Mouse (Mus musculus) cortical plate, adult 2 months (tissue): ENCODE results near the gene Med13.
A peak's percentile ranks its signal among the peaks of the same experiment; 100 is the strongest.

ENCODE experiments used
- CTCF ChIP-seq: fragments of 200-500 bp; IDR thresholded peaks from 2 replicates; pipeline ENCODE4 v1.5.1; 2011; ENCODE audit warnings: mild to moderate bottlenecking, control low read depth, low read length; ENCODE audit not compliant: insufficient read depth; ENCODE audit errors: extremely low read depth
- POLR2A ChIP-seq: fragments of 200-500 bp; IDR thresholded peaks from 2 replicates; pipeline ENCODE4 v1.6.1; 2011; ENCODE audit warnings: mild to moderate bottlenecking, low read length, control low read depth; ENCODE audit not compliant: insufficient read depth; ENCODE audit errors: extremely low read depth

- peak; percentile 83 for TF ChIP-seq POLR2A
- TF ChIP-seq CTCF = peak; percentile 62
Measured at GRCm38 (mm10) chr11:86357984-86358528, 654 bp upstream of the Med13 start.
